23 mouse cellular contexts compared by ENCODE assay signal in the genomic region with DNA sequence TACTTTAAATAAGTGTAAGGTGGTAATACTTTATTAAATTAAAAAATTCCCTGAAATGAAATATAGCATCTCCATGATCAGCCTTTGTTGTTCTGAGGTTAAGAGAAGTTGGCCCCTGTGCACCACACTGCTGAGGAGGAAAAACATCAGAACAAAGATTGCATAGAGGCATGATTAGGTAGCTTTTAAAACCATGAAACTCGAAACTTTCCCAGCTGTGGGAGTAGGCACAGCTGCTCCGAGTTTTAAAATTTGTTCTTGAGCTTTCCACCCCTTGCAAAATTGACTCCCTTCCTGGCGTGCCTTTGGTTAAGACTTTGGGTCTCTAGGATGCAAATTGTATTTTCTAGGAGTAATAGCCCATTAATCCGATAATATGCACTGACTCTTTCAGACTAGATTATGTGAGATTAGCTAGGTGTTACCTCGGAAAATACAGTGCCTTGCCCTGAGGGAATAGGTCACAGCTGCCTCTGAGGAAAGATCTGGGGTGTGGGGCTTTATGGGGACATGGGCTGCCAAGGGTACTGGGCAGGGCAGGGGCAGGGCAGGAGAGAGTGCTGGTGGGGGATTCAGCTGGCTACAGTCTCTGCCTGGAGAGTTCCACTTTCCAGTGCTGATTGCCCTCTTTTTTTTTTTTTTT.
DNase-seq lines count a peak whose midpoint lies in the region; ATAC-seq lines count a peak whose summit lies in the region.
"Had no signal": no experiment of that assay in that cellular context is flagged by ENCODE, and none has a peak within 500 bp of the region (broad histone marks: within the 10 kb centered on the region; RNA-seq: fewer than 3 reads in every experiment).

No protein-coding gene starts in this region.

- no peak overlapping the region for H3K4me2 ChIP-seq in limb, embryonic 11.5 days (ENCODE audit: low read depth, severe bottlenecking)
- H3K4me2 ChIP-seq: forebrain, embryonic 13.5 days; heart, embryonic 11.5 days; neural tube, embryonic 12.5 days; stomach, embryonic 15.5 days had no signal

- no peak overlapping the region for H3K27ac ChIP-seq in limb, embryonic 11.5 days (replicated peaks; ENCODE audit: low read depth, low read length)
- H3K27ac ChIP-seq in limb, embryonic 10.5 days: no peak overlapping the region
- H3K27ac ChIP-seq: forebrain, embryonic 13.5 days; neural tube, embryonic 12.5 days; stomach, embryonic 15.5 days had no signal

- H3K9me3 ChIP-seq in limb, embryonic 11.5 days (ENCODE audit: control insufficient read depth, low read length): no peaks in the 10 kb centered on the region
- H3K9me3 ChIP-seq in limb, embryonic 10.5 days (replicated peaks): no peaks in the 10 kb centered on the region
- H3K9me3 ChIP-seq: forebrain, embryonic 13.5 days; neural tube, embryonic 12.5 days; stomach, embryonic 15.5 days had no signal

- 0 out of 2 replicates have a peak, but pooled peaks cover 5% of the 10 kb centered on the region for H3K4me1 ChIP-seq in limb, embryonic 11.5 days (ENCODE audit: control insufficient read depth, insufficient read depth, low read length)
- peaks cover 12% of the 10 kb centered on the region for H3K4me1 ChIP-seq in limb, embryonic 10.5 days
- H3K4me1 ChIP-seq: forebrain, embryonic 13.5 days; neural tube, embryonic 12.5 days; stomach, embryonic 15.5 days had no signal

- ATAC-seq in limb, embryonic 11.5 days (ENCODE audit: insufficient number of reproducible peaks, low FRiP score, low TSS enrichment, low read depth): peak; percentile 78
- ATAC-seq: forebrain, embryonic 13.5 days had no signal

- no peaks in the 10 kb centered on the region for H3K36me3 ChIP-seq in limb, embryonic 11.5 days (ENCODE audit: control insufficient read depth, insufficient read depth, low read length)
- no peaks in the 10 kb centered on the region for H3K36me3 ChIP-seq in limb, embryonic 10.5 days
- H3K36me3 ChIP-seq: neural tube, embryonic 12.5 days; stomach, embryonic 15.5 days had no signal

- no peak overlapping the region for H3K4me3 ChIP-seq in limb, embryonic 11.5 days (ENCODE audit: low read depth, low read length)
- no peak overlapping the region for H3K4me3 ChIP-seq in limb, embryonic 10.5 days
- H3K4me3 ChIP-seq: forebrain, embryonic 13.5 days; neural tube, embryonic 12.5 days; stomach, embryonic 15.5 days had no signal

- WGBS in limb, embryonic 11.5 days: 17% methylated on average over 5 of the region's 5 CpGs
- 37% methylated on average over 5 of the region's 5 CpGs for WGBS in limb, embryonic 10.5 days

- no peak overlapping the region for H3K9ac ChIP-seq in limb, embryonic 11.5 days (ENCODE audit: low read length)
- H3K9ac ChIP-seq: forebrain, embryonic 13.5 days; neural tube, embryonic 12.5 days; stomach, embryonic 15.5 days had no signal

- H3K27me3 ChIP-seq in limb, embryonic 11.5 days (ENCODE audit: control insufficient read depth, insufficient read depth, low read length): no peaks in the 10 kb centered on the region
- H3K27me3 ChIP-seq in limb, embryonic 10.5 days (ENCODE audit: low read depth, poor library complexity, severe bottlenecking): no peaks in the 10 kb centered on the region
- H3K27me3 ChIP-seq: forebrain, embryonic 13.5 days; neural tube, embryonic 12.5 days; stomach, embryonic 15.5 days had no signal

- DNase-seq in embryo, embryonic 11 days: peak; percentile 41
- no peak for DNase-seq in embryo, embryonic 9.5 days (ENCODE audit: extremely low spot score)
- DNase-seq in limb, embryonic 11.5 days (ENCODE audit: low spot score): peak; percentile 43
- DNase-seq in limb, embryonic 10.5 days (ENCODE audit: low spot score): no peak
- DNase-seq in forelimb bud, embryonic 11.5 days (ENCODE audit: low read depth, low spot score): peak; percentile 59
- DNase-seq in retina, postnatal 7 days (ENCODE audit: low read depth, low spot score): peak; percentile 30
- DNase-seq in frontal cortex, postnatal 36 days (ENCODE audit: low spot score in 2 of 2): no peak
- no peak for DNase-seq in c-Kit-positive CD71-positive TER-119-positive erythroid progenitor cells, embryonic 14.5 days (ENCODE audit: low spot score)
- DNase-seq: adrenal gland, postnatal 25 days; cerebellum, adult 9-10 months; kidney, adult 2 months; layer of hippocampus, adult 9-11 months; liver; lung, postnatal 4 days; midbrain, embryonic 14.5 days; right cerebral cortex, adult 18-20 months; right cerebral cortex, postnatal 4 days; thymus, adult 18-20 months; thymus, postnatal 36 days had no signal

Comparison
In these comparisons a context has a peak if more than half of its experiments do, and no peak if none do; other contexts are left out.
1. DNase-seq: peak in embryo, embryonic 11 days (single experiment), limb, embryonic 11.5 days (single experiment), forelimb bud, embryonic 11.5 days (single experiment) and retina, postnatal 7 days (single experiment); none in embryo, embryonic 9.5 days (single experiment), limb, embryonic 10.5 days (single experiment), frontal cortex, postnatal 36 days (0 of 2) and c-Kit-positive CD71-positive TER-119-positive erythroid progenitor cells, embryonic 14.5 days (single experiment).